ENCODE assay signal across 15 mouse cellular contexts in the genomic region with DNA sequence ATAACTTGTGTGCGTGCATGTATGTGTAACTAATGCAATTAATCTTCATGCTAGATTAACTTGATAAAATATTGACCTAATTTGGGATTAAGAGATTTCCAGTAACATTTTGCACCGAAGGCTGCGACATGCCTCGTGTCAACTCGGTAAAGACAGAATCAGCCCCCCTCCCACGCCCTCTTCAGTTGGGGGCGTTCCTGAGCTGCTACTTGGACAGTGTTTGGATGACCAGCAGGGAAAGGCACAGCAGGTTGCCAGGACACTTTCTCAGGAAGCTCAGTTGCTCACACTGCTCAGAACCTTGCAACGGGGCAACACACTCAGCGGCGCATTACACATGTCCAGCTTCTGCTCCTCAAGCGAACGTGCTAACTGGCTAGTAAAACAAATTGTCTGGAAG.
A peak's percentile ranks its signal among the peaks of the same experiment; 100 is the strongest.
DNase-seq lines count a peak whose midpoint lies in the region; ATAC-seq and TF ChIP-seq lines count a peak whose summit lies in the region.
"Had no signal": no experiment of that assay in that cellular context is flagged by ENCODE, and none has a peak within 500 bp of the region (broad histone marks: within the 10 kb centered on the region; RNA-seq: fewer than 3 reads in every experiment).

No protein-coding gene starts in this region.

- H3K4me2 ChIP-seq in forebrain, embryonic 11.5 days (ENCODE audit: low read depth, low read length, severe bottlenecking), result 0 out of 2 replicates have a peak overlapping the region, but pooled peaks have one; percentile 15
- H3K4me2 ChIP-seq in forebrain, embryonic 16.5 days (ENCODE audit: low read length), result no peak overlapping the region
- H3K4me2 ChIP-seq in hindbrain, embryonic 16.5 days (ENCODE audit: low read length), result peak overlapping the region; percentile 41
- no peak overlapping the region for H3K4me2 ChIP-seq in midbrain, postnatal 0 days (ENCODE audit: low read depth, low read length, poor library complexity, severe bottlenecking)
- H3K4me2 ChIP-seq: heart, embryonic 13.5 days; intestine, embryonic 15.5 days; liver, embryonic 12.5 days had no signal

- WGBS in forebrain, embryonic 11.5 days, result 23% methylated on average over 12 of the region's 12 CpGs
- 15% methylated on average over 12 of the region's 12 CpGs for WGBS in forebrain, embryonic 16.5 days
- WGBS in hindbrain, embryonic 16.5 days, result 16% methylated on average over 12 of the region's 12 CpGs
- 13% methylated on average over 12 of the region's 12 CpGs for WGBS in midbrain, postnatal 0 days

- no peaks in the 10 kb centered on the region for H3K9me3 ChIP-seq in forebrain, embryonic 11.5 days (ENCODE audit: control insufficient read depth, low read length)
- no peaks in the 10 kb centered on the region for H3K9me3 ChIP-seq in forebrain, embryonic 16.5 days (ENCODE audit: control insufficient read depth, low read length)
- H3K9me3 ChIP-seq in hindbrain, embryonic 16.5 days (ENCODE audit: control insufficient read depth, low read length), result no peaks in the 10 kb centered on the region
- no peaks in the 10 kb centered on the region for H3K9me3 ChIP-seq in midbrain, postnatal 0 days (ENCODE audit: low read length)
- H3K9me3 ChIP-seq: heart, embryonic 13.5 days; intestine, embryonic 15.5 days; liver, embryonic 12.5 days had no signal

- TF ChIP-seq CTCF in midbrain, postnatal 0 days (IDR thresholded peaks at IDR 0.05), result no peak

- ATAC-seq in forebrain, embryonic 11.5 days (replicated peaks; ENCODE audit: low FRiP score), result peak; percentile 72
- no peak for ATAC-seq in forebrain, embryonic 16.5 days
- ATAC-seq in hindbrain, embryonic 16.5 days, result peak; percentile 88
- ATAC-seq in midbrain, postnatal 0 days (ENCODE audit: low FRiP score), result no peak
- ATAC-seq: intestine, embryonic 15.5 days; liver, embryonic 12.5 days had no signal

- H3K4me3 ChIP-seq in forebrain, embryonic 11.5 days (ENCODE audit: low read depth, low read length), result no peak overlapping the region
- no peak overlapping the region for H3K4me3 ChIP-seq in forebrain, embryonic 16.5 days (replicated peaks; ENCODE audit: low read length)
- H3K4me3 ChIP-seq in hindbrain, embryonic 16.5 days (ENCODE audit: low read length), result no peak overlapping the region
- H3K4me3 ChIP-seq in midbrain, postnatal 0 days (ENCODE audit: low read depth, low read length), result no peak overlapping the region
- H3K4me3 ChIP-seq: heart, embryonic 13.5 days; intestine, embryonic 15.5 days; liver, embryonic 12.5 days had no signal

- H3K36me3 ChIP-seq in forebrain, embryonic 11.5 days (ENCODE audit: control insufficient read depth, insufficient read depth, low read length), result no peaks in the 10 kb centered on the region
- no peaks in the 10 kb centered on the region for H3K36me3 ChIP-seq in forebrain, embryonic 16.5 days (ENCODE audit: control insufficient read depth, insufficient read depth)
- no peaks in the 10 kb centered on the region for H3K36me3 ChIP-seq in hindbrain, embryonic 16.5 days (ENCODE audit: control insufficient read depth, insufficient read depth, low read length)
- no peaks in the 10 kb centered on the region for H3K36me3 ChIP-seq in midbrain, postnatal 0 days (ENCODE audit: insufficient read depth, low read length)
- H3K36me3 ChIP-seq: G1E; heart, embryonic 13.5 days; intestine, embryonic 15.5 days; liver, embryonic 12.5 days had no signal

- DNase-seq in forebrain, embryonic 11.5 days (ENCODE audit: low spot score), result peak; percentile 56
- DNase-seq in embryo, embryonic 10.5 days (ENCODE audit: low spot score), result peak; percentile 70
- DNase-seq in midbrain, postnatal 0 days (ENCODE audit: low spot score), result peak; percentile 52
- DNase-seq in urinary bladder, adult 2 months (ENCODE audit: low spot score), result no peak
- no peak for DNase-seq in gastrocnemius, postnatal 4 days (ENCODE audit: low spot score in 2 of 2)
- no peak for DNase-seq in frontal cortex, postnatal 36 days (ENCODE audit: low spot score in 2 of 2)
- DNase-seq: layer of hippocampus, postnatal 36 days; spleen, adult 18-20 months had no signal

- H3K27me3 ChIP-seq in forebrain, embryonic 11.5 days (ENCODE audit: control insufficient read depth, insufficient read depth, low read length), result no peaks in the 10 kb centered on the region
- H3K27me3 ChIP-seq in forebrain, embryonic 16.5 days (replicated peaks; ENCODE audit: control insufficient read depth, insufficient read depth, low read length), result no peaks in the 10 kb centered on the region
- H3K27me3 ChIP-seq in hindbrain, embryonic 16.5 days (replicated peaks; ENCODE audit: control insufficient read depth, insufficient read depth, low read length), result no peaks in the 10 kb centered on the region
- no peaks in the 10 kb centered on the region for H3K27me3 ChIP-seq in midbrain, postnatal 0 days (ENCODE audit: insufficient read depth, low read length)
- H3K27me3 ChIP-seq: heart, embryonic 13.5 days; intestine, embryonic 15.5 days; liver, embryonic 12.5 days had no signal

- H3K9ac ChIP-seq in forebrain, embryonic 11.5 days (ENCODE audit: low read length), result no peak overlapping the region
- no peak overlapping the region for H3K9ac ChIP-seq in forebrain, embryonic 16.5 days (replicated peaks; ENCODE audit: low read depth, low read length)
- H3K9ac ChIP-seq in hindbrain, embryonic 16.5 days (ENCODE audit: low read depth, low read length), result peak overlapping the region; percentile 27; the same call in 1 of the 2 replicates
- no peak overlapping the region for H3K9ac ChIP-seq in midbrain, postnatal 0 days (replicated peaks; ENCODE audit: low read length, poor library complexity, severe bottlenecking)
- H3K9ac ChIP-seq: heart, embryonic 13.5 days; intestine, embryonic 15.5 days; liver, embryonic 12.5 days had no signal

- H3K27ac ChIP-seq in forebrain, embryonic 11.5 days (ENCODE audit: low read depth, low read length), result no peak overlapping the region
- no peak overlapping the region for H3K27ac ChIP-seq in forebrain, embryonic 16.5 days (ENCODE audit: low read length)
- no peak overlapping the region for H3K27ac ChIP-seq in hindbrain, embryonic 16.5 days (ENCODE audit: low read depth, low read length)
- H3K27ac ChIP-seq in midbrain, postnatal 0 days (ENCODE audit: low read depth, low read length), result no peak overlapping the region
- H3K27ac ChIP-seq: heart, embryonic 13.5 days; intestine, embryonic 15.5 days; liver, embryonic 12.5 days; macrophage had no signal

- H3K4me1 ChIP-seq in forebrain, embryonic 11.5 days (replicated peaks; ENCODE audit: control insufficient read depth, insufficient read depth, low read length), result no peaks in the 10 kb centered on the region; the same call in 1 of the 2 replicates
- H3K4me1 ChIP-seq in forebrain, embryonic 16.5 days (replicated peaks; ENCODE audit: control insufficient read depth, insufficient read depth, low read length), result 0 out of 2 replicates have a peak, but pooled peaks cover 2% of the 10 kb centered on the region
- H3K4me1 ChIP-seq in hindbrain, embryonic 16.5 days (ENCODE audit: control insufficient read depth, insufficient read depth, low read depth, low read length), result peaks cover 3% of the 10 kb centered on the region; the same call in 1 of the 2 replicates
- H3K4me1 ChIP-seq in midbrain, postnatal 0 days (ENCODE audit: insufficient read depth, low read length), result no peaks in the 10 kb centered on the region; the same call in 1 of the 2 replicates
- H3K4me1 ChIP-seq: intestine, embryonic 15.5 days; liver, embryonic 12.5 days had no signal

Comparison
In these comparisons a context has a peak if more than half of its experiments do, and no peak if none do; other contexts are left out.
1. ATAC-seq: peak in forebrain, embryonic 11.5 days (single experiment) and hindbrain, embryonic 16.5 days (single experiment); none in forebrain, embryonic 16.5 days (single experiment) and midbrain, postnatal 0 days (single experiment).
2. H3K4me2 ChIP-seq: peak in forebrain, embryonic 11.5 days (single experiment) and hindbrain, embryonic 16.5 days (single experiment); none in forebrain, embryonic 16.5 days (single experiment) and midbrain, postnatal 0 days (single experiment).
3. DNase-seq: peak in forebrain, embryonic 11.5 days (single experiment), embryo, embryonic 10.5 days (single experiment) and midbrain, postnatal 0 days (single experiment); none in urinary bladder, adult 2 months (single experiment), gastrocnemius, postnatal 4 days (0 of 2) and frontal cortex, postnatal 36 days (0 of 2).